Mouse (Mus musculus) cerebellum, adult 2 months (tissue): ENCODE results near the gene Anxa1. TPM values are rescaled to one million over a fixed set of nuclear protein-coding genes. Genes with fewer than 3 reads are reported as not detected.

Experiments used
- DNase-seq, 2 experiments: peaks; one replicate each; pipeline ENCODE4 v3.0.0; 2021
- H3K27ac ChIP-seq: fragments of 200-500 bp; 2 replicates; pipeline ENCODE4 v1.5.1; 2012; ENCODE audit warnings: low read length, control low read depth, inconsistent platforms; ENCODE audit not compliant: insufficient read depth
- H3K27me3 ChIP-seq: fragments of 200-500 bp; 2 replicates; pipeline ENCODE4 v1.6.1; 2012; ENCODE audit warnings: inconsistent platforms, mild to moderate bottlenecking, low read length, moderate library complexity; ENCODE audit not compliant: control insufficient read depth, insufficient read depth
- H3K4me1 ChIP-seq: fragments of 200-500 bp; 2 replicates; pipeline ENCODE4 v1.6.1; 2011; ENCODE audit warnings: low read length; ENCODE audit not compliant: control insufficient read depth, insufficient read depth
- H3K4me3 ChIP-seq: fragments of 200-500 bp; replicated peaks from 2 replicates; pipeline ENCODE3; 2011; ENCODE audit warnings: mild to moderate bottlenecking, low read depth, low read length, control low read depth; ENCODE audit not compliant: insufficient read depth
- CTCF ChIP-seq: fragments of 200-500 bp; IDR thresholded peaks from 2 replicates; pipeline ENCODE4 v1.5.1; 2011; ENCODE audit warnings: low read depth, mild to moderate bottlenecking, control low read depth, low read length, moderate library complexity, borderline replicate concordance; ENCODE audit not compliant: insufficient read depth
- POLR2A ChIP-seq: fragments of 200-500 bp; IDR thresholded peaks from 2 replicates; pipeline ENCODE4 v1.6.1; 2011; ENCODE audit warnings: low read length, control low read depth, borderline replicate concordance; ENCODE audit not compliant: insufficient read depth
- WGBS: fragments of 180-500 bp; shearing (Covaris S2); methylation state at CpG from one replicate; pipeline ENCODE4 v1.1.7; 2018; 5-methylcytosine and 5-hydroxymethylcytosine counted together
- polyA plus RNA-seq: library from polyadenylated mRNA; depleted of rRNA; stranded (reverse); fragments of >200 nt; gene quantifications from 2 replicates; pipeline ENCODE4 v1.2.3, GENCODE M21; 2012

Gene Anxa1
- polyA plus RNA-seq, 1 experiment, result 0.74 TPM

GRCm38 (mm10) chr19:20366571-20366970 is 24.2 kb downstream of the Anxa1 start:
- no peak for DNase-seq
- 87% methylated on average over 5 of the region's 5 CpGs for WGBS

GRCm38 (mm10) chr19:20366010-20366409 is 24.7 kb downstream of the Anxa1 start:
- TF ChIP-seq POLR2A, result no peak
- TF ChIP-seq CTCF, result no peak

More at GRCm38 (mm10) chr19:20366571-20366970, 24.2 kb downstream of the Anxa1 start:
- Histone ChIP-seq H3K27ac (no peak overlapping the region), H3K4me3 (no peak overlapping the region), H3K27me3 (no peaks in the 10 kb centered on the region), H3K4me1 (no peaks in the 10 kb centered on the region)
- TF ChIP-seq CTCF (no peak), POLR2A (no peak)

DNA sequence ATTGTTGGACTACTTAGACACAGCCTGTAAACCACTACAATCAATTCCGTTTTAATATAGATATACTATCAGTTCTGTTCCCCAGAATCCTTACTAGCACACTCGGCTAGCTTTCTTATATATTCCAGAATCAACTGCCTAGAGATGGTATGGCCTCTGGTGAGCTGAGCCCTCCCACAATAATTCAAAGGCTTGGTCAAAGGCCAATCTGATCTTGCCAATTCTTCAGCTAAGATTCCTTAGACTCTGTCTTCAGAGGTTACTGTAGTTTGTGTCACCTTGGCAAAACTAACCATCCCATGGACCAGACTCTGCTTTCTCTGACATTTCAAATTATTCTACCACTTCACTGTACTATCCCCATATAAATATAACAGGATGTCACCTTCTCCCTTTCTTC is 25.4 kb downstream of the Anxa1 start:
- no peak for TF ChIP-seq CTCF
- no peak for TF ChIP-seq POLR2A
- Histone ChIP-seq H3K27me3 (no peaks in the 10 kb centered on the region), H3K4me3 (no peak overlapping the region), H3K4me1 (no peaks in the 10 kb centered on the region), H3K27ac (no peak overlapping the region)
- WGBS, result 82% methylated on average over 2 of the region's 2 CpGs
- no peak for DNase-seq

More at GRCm38 (mm10) chr19:20366010-20366409, 24.7 kb downstream of the Anxa1 start:
- no peak overlapping the region for H3K4me3 ChIP-seq
- H3K4me1 ChIP-seq, result no peaks in the 10 kb centered on the region
- no peaks in the 10 kb centered on the region for H3K27me3 ChIP-seq
- 82% methylated on average over 2 of the region's 2 CpGs for WGBS
- no peak overlapping the region for H3K27ac ChIP-seq
- DNase-seq, result no peak

DNA sequence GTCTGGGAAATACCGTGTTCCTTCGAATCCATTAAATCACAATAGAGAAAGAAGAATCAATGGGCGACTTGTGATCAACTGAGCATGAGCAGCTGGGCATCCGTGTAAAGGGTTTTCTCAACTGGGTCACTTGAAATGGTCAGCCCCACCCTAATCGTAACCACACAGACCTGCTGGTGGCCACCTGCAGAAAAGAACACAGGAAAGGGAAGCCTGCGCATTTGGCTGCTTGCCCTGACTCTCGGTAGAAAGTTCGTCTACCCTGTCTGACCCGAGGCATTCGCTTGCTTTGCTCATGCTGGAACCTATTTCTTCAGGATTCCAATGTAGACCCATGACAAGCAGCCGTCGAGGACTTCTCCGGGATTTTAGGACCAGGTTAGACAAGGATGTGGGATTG is 25.8 kb downstream of the Anxa1 start:
- H3K27me3 ChIP-seq, result no peaks in the 10 kb centered on the region
- no peak for DNase-seq
- WGBS, result 82% methylated on average over 13 of the region's 13 CpGs

DNA sequence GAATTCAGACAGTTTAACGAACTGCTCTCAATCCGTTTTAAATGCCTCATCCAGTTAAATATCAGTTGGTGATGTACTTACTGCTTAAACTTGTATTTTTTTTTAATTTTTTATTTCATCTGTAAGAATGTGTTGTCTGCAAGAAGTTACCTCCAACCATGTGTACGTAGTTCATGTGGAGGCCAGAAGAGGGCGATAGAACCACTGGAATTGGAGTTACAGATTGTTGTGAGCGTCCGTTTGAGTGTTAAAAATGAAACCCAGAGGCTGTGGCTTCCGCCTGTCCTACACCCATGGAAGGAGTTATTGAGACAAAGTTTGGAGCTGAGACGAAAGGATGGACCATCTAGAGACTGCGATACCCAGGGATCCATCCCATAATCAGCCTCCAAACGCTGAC is 27.5 kb downstream of the Anxa1 start:
- Histone ChIP-seq H3K4me3 (no peak overlapping the region), H3K4me1 (no peaks in the 10 kb centered on the region), H3K27ac (no peak overlapping the region), H3K27me3 (no peaks in the 10 kb centered on the region)
- WGBS, result 75% methylated on average over 10 of the region's 10 CpGs
- DNase-seq, result no peak
- no peak for TF ChIP-seq POLR2A
- TF ChIP-seq CTCF, result no peak

More for the DNA sequence above, 25.8 kb downstream of the Anxa1 start:
- Histone ChIP-seq H3K4me3 (no peak overlapping the region), H3K27ac (no peak overlapping the region), H3K4me1 (no peaks in the 10 kb centered on the region)
- TF ChIP-seq CTCF (no peak), POLR2A (no peak)

DNA sequence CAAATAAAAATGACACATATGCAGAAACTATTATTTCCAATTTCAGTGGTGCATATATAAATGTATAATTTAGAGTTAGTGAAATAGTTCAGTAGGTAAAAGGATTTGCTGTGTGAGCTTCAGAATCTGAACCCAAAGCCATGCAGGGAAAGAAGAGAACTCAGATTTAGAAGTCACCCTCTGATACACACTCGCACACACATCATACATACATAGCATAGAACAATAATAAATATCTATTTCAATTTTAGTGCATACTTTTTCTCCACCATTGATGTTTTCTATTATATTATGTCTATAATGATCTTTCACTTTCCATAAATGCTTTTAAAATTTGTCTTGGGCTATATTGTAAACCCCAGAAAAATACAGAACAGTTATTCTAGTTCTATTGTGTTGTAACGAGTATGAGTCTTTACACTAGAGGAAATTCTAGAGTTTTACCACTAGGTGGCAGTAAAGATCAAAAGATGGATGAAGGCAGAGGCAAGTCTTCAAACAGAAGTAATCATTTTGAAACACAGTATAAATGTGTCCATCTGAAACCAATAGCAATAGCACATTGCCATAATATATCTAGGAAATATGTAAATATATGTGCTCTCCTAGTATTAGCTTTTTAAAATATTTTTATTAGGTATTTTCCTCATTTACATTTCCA is 28.7 kb downstream of the Anxa1 start:
- DNase-seq, result peak in 1 of 2 experiments; percentile 10
- WGBS, result 49% methylated on average over 2 of the region's 2 CpGs
- Histone ChIP-seq H3K4me3 (no peak overlapping the region), H3K27ac (no peak overlapping the region), H3K4me1 (no peaks in the 10 kb centered on the region), H3K27me3 (no peaks in the 10 kb centered on the region)
- TF ChIP-seq CTCF, result no peak; the same call in 1 of the 2 replicates
- TF ChIP-seq POLR2A, result no peak

DNA sequence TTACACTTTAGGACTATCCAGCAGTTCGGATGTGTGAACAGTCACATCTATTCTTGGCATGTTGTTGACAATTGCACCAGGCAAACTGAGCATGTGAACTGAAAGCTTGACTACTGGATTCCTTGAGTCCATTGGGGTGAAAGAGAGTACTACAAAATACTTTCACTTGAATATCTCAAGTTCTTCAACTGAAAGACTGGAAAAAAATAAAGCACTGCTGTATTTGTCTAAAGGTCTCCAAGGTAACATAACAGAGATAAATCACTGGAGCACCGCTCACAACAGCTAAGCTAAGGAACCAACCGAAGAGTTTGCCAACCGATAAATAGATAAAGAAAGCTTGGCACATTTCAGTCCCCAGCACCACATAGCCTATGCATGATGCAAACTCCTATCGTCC is 32.1 kb downstream of the Anxa1 start:
- Histone ChIP-seq H3K27me3 (no peaks in the 10 kb centered on the region), H3K4me1 (no peaks in the 10 kb centered on the region), H3K27ac (no peak overlapping the region), H3K4me3 (no peak overlapping the region)
- TF ChIP-seq POLR2A, result no peak
- no peak for TF ChIP-seq CTCF
- 86% methylated on average over 5 of the region's 5 CpGs for WGBS
- no peak for DNase-seq

DNA sequence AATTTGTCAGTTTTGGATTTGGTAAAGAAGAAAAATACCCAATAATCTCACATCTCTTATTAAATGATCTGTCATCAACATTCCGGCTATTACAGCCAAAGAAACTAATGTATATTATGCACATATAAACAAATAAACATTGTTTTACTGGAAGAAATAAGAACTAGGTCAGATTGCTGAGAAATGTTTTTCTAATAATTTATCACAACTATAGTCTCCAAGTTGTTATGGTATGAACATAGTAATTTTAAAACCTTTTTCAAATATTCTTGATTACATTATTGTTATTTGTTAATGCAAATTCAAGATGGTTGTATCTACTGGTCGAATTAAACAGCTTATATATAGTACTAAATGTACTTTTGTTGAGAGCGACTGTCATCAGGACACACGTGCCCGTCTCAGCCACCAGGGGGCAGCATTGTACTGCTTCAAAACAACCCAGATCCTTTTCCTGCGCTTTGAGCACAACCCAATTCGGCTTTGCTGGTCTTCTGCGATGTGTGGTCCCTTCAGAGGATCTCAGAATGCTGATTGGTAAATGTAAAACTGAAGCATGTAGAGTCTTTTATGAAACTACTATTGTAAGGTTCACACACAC is 45.3 kb downstream of the Anxa1 start:
- Histone ChIP-seq H3K27ac (no peak overlapping the region), H3K4me1 (no peaks in the 10 kb centered on the region), H3K4me3 (no peak overlapping the region), H3K27me3 (no peaks in the 10 kb centered on the region)
- 9% methylated on average over 8 of the region's 8 CpGs for WGBS
- TF ChIP-seq CTCF, result peak; percentile 82
- no peak for TF ChIP-seq POLR2A
- DNase-seq, result peak; percentile 58 to 67
